Mouse (Mus musculus) left cerebral cortex, postnatal 10 days (tissue): ENCODE results near the gene Tmem253. TPM values are rescaled to one million over a fixed set of nuclear protein-coding genes. Genes with fewer than 3 reads are reported as not detected.

ENCODE experiments used
- DNase-seq, 2 experiments: peaks; one replicate each; pipeline ENCODE4 v3.0.0; 2021 to 2022; ENCODE audit warnings: low spot score in 2 of 2, mixed read lengths in 1 of 2; ENCODE audit errors: extremely low spot score in 1 of 2
- intact Hi-C: fragments of 180-260 bp; cut with DNase I; formaldehyde crosslinking; loops from one replicate; pipeline ENCODE4 v1.15.1; 2025
- total RNA-seq, 2 experiments: library from RNA; stranded (reverse); gene quantifications; 2 replicates each; pipeline ENCODE4 v1.2.3; 2021

Tmem253 gene
- total RNA-seq, 2 experiments from 2014 or later, result not detected

DNA sequence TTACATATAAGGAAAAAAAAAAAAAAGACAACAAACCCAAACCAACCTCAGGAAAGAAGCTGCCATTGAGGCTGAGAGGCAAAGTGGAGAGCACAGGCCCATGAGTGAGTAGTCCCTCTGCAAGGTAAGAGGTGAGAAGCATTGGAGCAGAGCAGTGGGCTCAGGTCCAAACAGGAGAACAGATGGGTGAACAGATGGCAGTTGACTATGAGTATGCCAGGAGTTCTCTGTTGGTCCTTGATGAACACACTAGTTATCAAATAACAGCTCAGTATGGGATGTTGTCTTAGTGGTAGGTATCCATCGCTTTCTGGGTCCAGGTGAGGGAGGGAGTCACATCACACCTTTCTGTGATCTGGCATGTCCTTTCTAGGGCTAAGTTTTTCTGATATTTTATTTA lies 45.3 kb downstream of the Tmem253 start:
- intact Hi-C loops, result no loop called here
- DNase-seq, result no peak

DNA sequence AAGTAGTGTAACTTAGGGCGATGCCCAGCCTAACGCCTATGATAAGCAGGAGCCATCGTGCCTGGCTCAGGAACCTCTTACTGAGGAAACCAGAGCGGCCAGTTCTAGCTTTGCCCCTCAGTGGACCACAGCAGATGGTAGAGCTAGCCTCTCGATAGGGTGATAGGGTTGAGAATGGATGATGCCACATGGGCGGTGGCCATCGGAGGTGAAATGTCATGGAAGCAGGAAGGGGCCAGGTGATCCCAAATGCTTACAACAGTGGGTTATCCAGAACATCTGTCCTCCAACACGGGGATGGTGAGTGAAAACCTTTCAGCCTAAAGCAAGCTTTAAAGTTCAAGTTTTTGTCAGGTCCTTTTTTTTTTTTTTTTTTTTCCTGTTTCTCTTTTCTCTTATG lies 46.3 kb downstream of the Tmem253 start:
- intact Hi-C loops, result no loop called here
- no peak for DNase-seq

DNA sequence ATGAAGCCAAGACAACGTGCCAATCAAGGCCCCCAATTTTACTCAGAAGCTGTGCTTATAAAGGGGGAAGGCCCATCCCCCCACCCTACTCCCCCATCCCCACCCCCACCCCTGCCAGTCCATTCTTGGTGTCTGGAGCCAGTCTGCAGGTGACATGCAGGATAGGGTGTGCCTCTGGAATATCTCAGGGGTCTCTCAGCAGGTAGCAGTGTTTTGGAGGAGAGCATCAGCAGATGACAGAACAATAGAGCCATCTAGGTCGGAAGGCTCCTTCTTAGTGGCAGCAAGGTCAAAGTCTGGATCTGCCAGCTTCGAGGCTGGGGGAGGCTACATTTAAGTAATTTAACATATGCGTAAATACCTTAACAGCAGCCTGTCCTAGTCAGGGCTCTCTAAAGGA lies 50.7 kb downstream of the Tmem253 start:
- intact Hi-C loops, result no loop called here

More for the DNA sequence above, 50.7 kb downstream of the Tmem253 start:
- no peak for DNase-seq

Other genes with a start within 250 kb of the Tmem253 start
- gene Ang4, start 242.1 kb upstream of the Tmem253 start, total RNA-seq, result not detected
- not detected for gene AY358078, start 215.6 kb upstream of the Tmem253 start, total RNA-seq
- gene Ear6, start 162.0 kb upstream of the Tmem253 start, total RNA-seq, result not detected
- 10 to 100 TPM; 35.5 to 42.4 TPM for gene Mettl17, start 130.8 kb upstream of the Tmem253 start, total RNA-seq
- 1 to 10 TPM; 3.6 to 4.5 TPM for gene Slc39a2, start 122.8 kb upstream of the Tmem253 start, total RNA-seq
- gene Ndrg2, start 101.5 kb upstream of the Tmem253 start, total RNA-seq, result 100 to 1,000 TPM; 337 to 367 TPM
- not detected for gene Tppp2, start 97.2 kb upstream of the Tmem253 start, total RNA-seq
- not detected for gene Rnase13, start 92.9 kb upstream of the Tmem253 start, total RNA-seq
- 10 to 100 TPM; 32.7 to 37.1 TPM for gene Arhgef40, start 30.9 kb upstream of the Tmem253 start, total RNA-seq
- 10 to 100 TPM; 30.2 to 32.4 TPM for gene Zfp219, start 5.1 kb downstream of the Tmem253 start, total RNA-seq
- gene Olfr221, start 26.8 kb downstream of the Tmem253 start, total RNA-seq, result not detected
- 100 to 1,000 TPM; 188 to 191 TPM for gene Hnrnpc, start 88.4 kb downstream of the Tmem253 start, total RNA-seq
- 1 to 10 TPM; 3.7 to 3.8 TPM for gene Rpgrip1, start 95.0 kb downstream of the Tmem253 start, total RNA-seq
- gene Supt16, start 181.8 kb downstream of the Tmem253 start, total RNA-seq, result 10 to 100 TPM; 48.3 to 53.1 TPM
- gene Chd8, start 242.1 kb downstream of the Tmem253 start, total RNA-seq, result 100 to 1,000 TPM; 111 to 126 TPM